Mouse (Mus musculus) midbrain, embryonic 10.5 days (tissue): ENCODE measurements around the gene Prkag3. TPM values are rescaled to one million over a fixed set of nuclear protein-coding genes. Genes with fewer than 3 reads are reported as not detected.

Experiments
- DNase-seq: peaks from one replicate; pipeline ENCODE4 v3.0.0-alpha.2; 2017; ENCODE audit warnings: low spot score
- H3K27ac ChIP-seq: fragments of 300-500 bp; sonication (generic); replicated peaks from 2 replicates; pipeline ENCODE4 v1.5.1; 2016; ENCODE audit warnings: mild to moderate bottlenecking
- H3K27me3 ChIP-seq: fragments of 300-500 bp; sonication (generic); 2 replicates; pipeline ENCODE4 v1.6.1; 2016; ENCODE audit warnings: low read depth, mild to moderate bottlenecking; ENCODE audit not compliant: poor library complexity, severe bottlenecking
- H3K36me3 ChIP-seq: fragments of 300-500 bp; sonication (generic); 2 replicates; pipeline ENCODE4 v1.6.1; 2016; ENCODE audit warnings: mild to moderate bottlenecking, moderate library complexity
- H3K4me1 ChIP-seq: fragments of 300-500 bp; sonication (generic); 2 replicates; pipeline ENCODE4 v1.6.1; 2016
- H3K4me3 ChIP-seq: fragments of 300-500 bp; sonication (generic); 2 replicates; pipeline ENCODE4 v1.5.1; 2016; ENCODE audit warnings: mild to moderate bottlenecking, moderate library complexity
- H3K9me3 ChIP-seq: fragments of 300-500 bp; sonication (generic); replicated peaks from 2 replicates; pipeline ENCODE4 v1.6.1; 2016; ENCODE audit warnings: mild to moderate bottlenecking
- WGBS: fragments of 180-500 bp; shearing (Covaris S2); methylation state at CpG from one replicate; pipeline ENCODE4 v1.1.7; 2016; 5-methylcytosine and 5-hydroxymethylcytosine counted together
- polyA plus RNA-seq: library from polyadenylated mRNA; unstranded; fragments of >200 nt; fragmentation: Nextera tagmentation; extraction: Ambion mirVana; gene quantifications from 2 replicates; pipeline ENCODE4 v1.2.1, GENCODE M21; 2016

Prkag3 gene
- polyA plus RNA-seq, 1 experiment from 2014 or later: not detected

GRCm38 (mm10) chr1:74702142-74702553 is 46.9 kb downstream of the Prkag3 start:
- H3K4me1 ChIP-seq: no peaks in the 10 kb centered on the region
- 89% methylated on average over 6 of the region's 6 CpGs for WGBS
- H3K27me3 ChIP-seq: no peaks in the 10 kb centered on the region
- H3K4me3 ChIP-seq: no peak overlapping the region
- H3K9me3 ChIP-seq: no peaks in the 10 kb centered on the region
- peaks cover 53% of the 10 kb centered on the region for H3K36me3 ChIP-seq
- no peak overlapping the region for H3K27ac ChIP-seq
- no peak for DNase-seq

GRCm38 (mm10) chr1:74698791-74699190 is 50.2 kb downstream of the Prkag3 start:
- H3K4me3 ChIP-seq: no peak overlapping the region
- peaks cover 87% of the 10 kb centered on the region for H3K36me3 ChIP-seq
- WGBS: 93% methylated on average over 1 of the region's 1 CpGs
- H3K9me3 ChIP-seq: no peaks in the 10 kb centered on the region
- H3K4me1 ChIP-seq: no peaks in the 10 kb centered on the region
- no peak for DNase-seq
- no peak overlapping the region for H3K27ac ChIP-seq
- no peaks in the 10 kb centered on the region for H3K27me3 ChIP-seq

GRCm38 (mm10) chr1:74698353-74698752 is 50.7 kb downstream of the Prkag3 start:
- WGBS: 100% methylated on average over 1 of the region's 1 CpGs
- DNase-seq: no peak
- Histone ChIP-seq H3K4me3 (no peak overlapping the region), H3K4me1 (no peaks in the 10 kb centered on the region), H3K27ac (no peak overlapping the region), H3K27me3 (no peaks in the 10 kb centered on the region), H3K36me3 (peaks cover 91% of the 10 kb centered on the region), H3K9me3 (no peaks in the 10 kb centered on the region)

DNA sequence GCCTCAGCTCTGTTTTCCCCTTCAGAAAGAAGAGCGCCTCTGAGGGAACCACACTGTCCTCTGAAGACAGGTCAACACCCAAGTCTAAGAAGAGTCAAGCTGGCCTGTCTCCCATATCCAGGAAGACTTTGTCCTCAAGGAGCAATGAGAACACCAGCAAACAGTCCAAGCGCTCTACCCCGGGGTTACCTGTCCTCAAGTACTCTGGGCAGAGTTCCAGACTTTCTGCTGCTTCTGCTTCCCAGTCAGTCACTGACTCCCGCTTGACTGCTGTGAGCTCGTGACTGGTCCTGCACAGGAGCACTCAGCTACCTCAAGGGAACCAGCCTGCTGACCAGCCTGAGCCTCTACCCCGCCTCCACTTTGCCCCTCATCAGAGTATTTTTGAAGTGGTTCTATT is 51.6 kb downstream of the Prkag3 start:
- 90% methylated on average over 6 of the region's 6 CpGs for WGBS
- Histone ChIP-seq H3K9me3 (no peaks in the 10 kb centered on the region), H3K4me3 (no peak overlapping the region), H3K36me3 (peaks cover 96% of the 10 kb centered on the region), H3K27ac (no peak overlapping the region), H3K4me1 (no peaks in the 10 kb centered on the region), H3K27me3 (no peaks in the 10 kb centered on the region)
- no peak for DNase-seq

GRCm38 (mm10) chr1:74695836-74696235 is 53.2 kb downstream of the Prkag3 start:
- Histone ChIP-seq H3K27me3 (no peaks in the 10 kb centered on the region), H3K9me3 (no peaks in the 10 kb centered on the region), H3K4me3 (no peak overlapping the region), H3K27ac (no peak overlapping the region), H3K36me3 (peaks cover 96% of the 10 kb centered on the region), H3K4me1 (no peaks in the 10 kb centered on the region)
- 97% methylated on average over 4 of the region's 4 CpGs for WGBS
- no peak for DNase-seq

DNA sequence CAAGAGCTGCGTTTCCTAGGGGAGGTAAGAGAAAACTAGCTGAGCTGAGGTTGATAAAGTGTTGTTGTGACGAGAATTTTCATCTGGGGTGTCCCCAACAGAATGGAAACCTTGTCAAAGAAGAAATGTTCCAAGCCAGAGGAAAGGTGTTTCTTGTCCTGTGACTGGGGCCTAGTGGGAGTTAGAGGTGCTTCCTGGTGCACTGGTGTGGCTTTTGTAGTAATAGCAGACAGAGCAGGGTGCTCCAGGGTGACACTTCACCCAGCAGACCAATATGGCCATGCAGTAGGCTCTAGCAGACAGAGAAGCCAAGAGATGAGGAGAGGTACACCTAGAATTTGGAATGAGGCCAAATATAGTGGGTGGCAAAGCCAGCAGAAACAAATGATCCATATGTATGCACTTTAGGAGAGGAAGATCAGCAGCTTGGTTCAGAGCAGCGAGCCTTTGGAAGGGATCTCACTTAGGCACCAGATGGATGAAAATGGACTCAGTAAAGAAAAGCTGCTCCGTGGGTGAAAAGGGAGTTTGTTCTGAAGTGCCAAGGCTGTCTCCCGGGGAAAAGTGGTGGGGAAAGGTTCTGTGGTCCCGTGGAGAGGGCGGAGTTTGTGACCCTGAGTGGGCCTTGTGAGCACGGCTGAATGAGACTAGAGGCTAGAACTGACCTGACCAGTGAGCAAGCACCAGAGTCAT is 55.0 kb downstream of the Prkag3 start:
- peaks cover 96% of the 10 kb centered on the region for H3K36me3 ChIP-seq
- H3K4me1 ChIP-seq: no peaks in the 10 kb centered on the region
- H3K27ac ChIP-seq: no peak overlapping the region
- no peaks in the 10 kb centered on the region for H3K9me3 ChIP-seq
- H3K4me3 ChIP-seq: no peak overlapping the region
- WGBS: 95% methylated on average over 8 of the region's 8 CpGs
- no peak for DNase-seq
- H3K27me3 ChIP-seq: no peaks in the 10 kb centered on the region

Other genes with a start within 250 kb of the Prkag3 start
- 103 and 104 TPM in 2 replicates for gene Cnot9, start 243.2 kb downstream of the Prkag3 start, polyA plus RNA-seq
- 2.0 and 2.8 TPM in 2 replicates for gene Plcd4, start 206.3 kb downstream of the Prkag3 start, polyA plus RNA-seq
- gene Usp37, start 204.9 kb downstream of the Prkag3 start, polyA plus RNA-seq: 50.1 and 51.5 TPM in 2 replicates
- 9.3 and 10.0 TPM in 2 replicates for gene Zfp142, start 161.0 kb downstream of the Prkag3 start, polyA plus RNA-seq
- 18.9 and 20.2 TPM in 2 replicates for gene Bcs1l, start 160.9 kb downstream of the Prkag3 start, polyA plus RNA-seq
- 33.7 and 37.8 TPM in 2 replicates for gene Rnf25, start 147.8 kb downstream of the Prkag3 start, polyA plus RNA-seq
- 13.8 and 17.3 TPM in 2 replicates for gene Stk36, start 147.8 kb downstream of the Prkag3 start, polyA plus RNA-seq
- gene Ttll4, start 87.5 kb downstream of the Prkag3 start, polyA plus RNA-seq: 42.6 and 43.6 TPM in 2 replicates
- 6.7 and 6.9 TPM in 2 replicates for gene Cyp27a1, start 35.6 kb downstream of the Prkag3 start, polyA plus RNA-seq
- gene Wnt6, start 22.7 kb upstream of the Prkag3 start, polyA plus RNA-seq: 8.7 and 11.0 TPM in 2 replicates
- gene Wnt10a, start 42.3 kb upstream of the Prkag3 start, polyA plus RNA-seq: 0.85 and 1.3 TPM in 2 replicates
- 1.3 and 2.2 TPM in 2 replicates for gene Cdk5r2, start 105.7 kb upstream of the Prkag3 start, polyA plus RNA-seq
- 0.36 TPM in 1 of 2 replicates, not detected in the other for gene Fev, start 136.2 kb upstream of the Prkag3 start, polyA plus RNA-seq
- 0.26 TPM in 1 of 2 replicates, not detected in the other for gene Cryba2, start 143.9 kb upstream of the Prkag3 start, polyA plus RNA-seq
- gene Cfap65, start 186.4 kb upstream of the Prkag3 start, polyA plus RNA-seq: 0.04 and 0.07 TPM in 2 replicates
- 0.12 and 0.17 TPM in 2 replicates for gene Ihh, start 202.5 kb upstream of the Prkag3 start, polyA plus RNA-seq